Mouse (Mus musculus) kidney, embryonic 15.5 days (tissue): Measurements from ENCODE around the gene Fjx1. TPM values are rescaled to one million over a fixed set of nuclear protein-coding genes. Genes with fewer than 3 reads are reported as not detected.

Source experiments
- ATAC-seq: fragments of 200-750 bp; cut with Nextera tagmentation; replicated peaks from 2 replicates; pipeline ENCODE4 v1.8.0; 2017; ENCODE audit warnings: moderate TSS enrichment; ENCODE audit not compliant: low FRiP score
- H3K27ac ChIP-seq: fragments of 300-500 bp; sonication (generic); 2 replicates; pipeline ENCODE4 v1.5.1; 2015; ENCODE audit warnings: mild to moderate bottlenecking, inconsistent platforms
- H3K27me3 ChIP-seq: fragments of 300-500 bp; sonication (generic); 2 replicates; pipeline ENCODE4 v1.6.1; 2015; ENCODE audit warnings: inconsistent platforms
- H3K36me3 ChIP-seq: fragments of 300-500 bp; sonication (generic); 2 replicates; pipeline ENCODE4 v1.6.1; 2015; ENCODE audit warnings: inconsistent platforms
- H3K4me1 ChIP-seq: fragments of 300-500 bp; sonication (generic); 2 replicates; pipeline ENCODE4 v1.6.1; 2015; ENCODE audit warnings: inconsistent platforms
- H3K4me2 ChIP-seq: fragments of 300-500 bp; sonication (generic); 2 replicates; pipeline ENCODE4 v1.6.1; 2015; ENCODE audit warnings: moderate library complexity, mild to moderate bottlenecking, inconsistent platforms
- H3K4me3 ChIP-seq: fragments of 300-500 bp; sonication (generic); replicated peaks from 2 replicates; pipeline ENCODE4 v1.5.1; 2015; ENCODE audit warnings: mild to moderate bottlenecking, inconsistent platforms
- H3K9ac ChIP-seq: fragments of 300-500 bp; sonication (generic); 2 replicates; pipeline ENCODE4 v1.6.1; 2015; ENCODE audit warnings: mild to moderate bottlenecking, inconsistent platforms
- H3K9me3 ChIP-seq: fragments of 300-500 bp; sonication (generic); replicated peaks from 2 replicates; pipeline ENCODE4 v1.6.1; 2016; ENCODE audit warnings: inconsistent platforms
- WGBS: fragments of 180-500 bp; shearing (Covaris S2); methylation state at CpG from one replicate; pipeline ENCODE4 v1.1.7; 2015; ENCODE audit warnings: mixed read lengths; 5-methylcytosine and 5-hydroxymethylcytosine counted together
- polyA plus RNA-seq: library from polyadenylated mRNA; unstranded; fragments of >200 nt; fragmentation: Nextera tagmentation; extraction: Ambion mirVana; gene quantifications from 2 replicates; pipeline ENCODE4 v1.2.1, GENCODE M21; 2015

The Fjx1 gene
- polyA plus RNA-seq, 1 experiment from 2014 or later = 11.3 TPM

DNA sequence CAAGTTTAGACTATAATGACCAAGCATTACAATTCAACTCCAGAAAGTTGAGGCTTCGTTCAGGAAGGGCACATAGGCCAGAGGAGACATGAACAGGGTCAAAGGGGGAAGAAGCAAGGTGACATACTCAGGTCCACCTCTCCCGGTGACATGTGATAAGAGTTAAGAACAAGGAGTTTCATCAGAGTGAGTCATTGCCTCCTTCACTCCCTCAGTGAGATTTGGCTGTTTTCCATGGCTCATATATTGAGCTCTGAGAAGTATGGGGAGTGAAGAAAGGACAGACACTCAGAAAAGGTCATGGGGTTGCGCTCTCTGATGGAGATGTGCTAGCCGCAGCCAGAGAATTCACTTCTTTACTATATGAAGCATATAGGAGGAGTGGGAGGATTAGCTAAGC lies 41.7 kb downstream of the Fjx1 start:
- Histone ChIP-seq H3K9ac (no peak overlapping the region), H3K27me3 (no peaks in the 10 kb centered on the region), H3K9me3 (no peaks in the 10 kb centered on the region), H3K4me3 (no peak overlapping the region), H3K27ac (no peak overlapping the region), H3K4me1 (peaks cover 32% of the 10 kb centered on the region), H3K4me2 (no peak overlapping the region), H3K36me3 (no peaks in the 10 kb centered on the region)
- ATAC-seq = no peak
- 50% methylated on average over 4 of the region's 4 CpGs for WGBS

DNA sequence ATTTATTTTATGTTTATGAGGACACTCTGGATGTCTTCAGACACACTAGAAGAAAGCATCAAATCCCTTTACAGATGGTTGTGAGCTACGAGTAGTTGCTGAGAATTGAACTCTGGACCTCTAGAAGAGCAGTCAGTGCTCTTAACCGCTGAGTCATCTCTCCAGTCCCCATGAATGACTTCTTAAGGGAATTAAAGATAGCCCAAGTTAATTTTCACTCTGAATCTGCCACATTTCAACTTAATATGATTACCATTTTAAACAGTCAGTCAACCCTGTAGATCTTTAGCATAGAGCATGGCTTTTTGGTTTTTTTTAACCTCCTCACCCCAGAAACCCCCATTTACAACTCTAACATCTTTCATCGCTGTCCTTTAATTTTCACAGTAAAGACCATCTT lies 42.6 kb downstream of the Fjx1 start:
- no peak for ATAC-seq
- Histone ChIP-seq H3K4me2 (no peak overlapping the region), H3K9me3 (no peaks in the 10 kb centered on the region)

DNA sequence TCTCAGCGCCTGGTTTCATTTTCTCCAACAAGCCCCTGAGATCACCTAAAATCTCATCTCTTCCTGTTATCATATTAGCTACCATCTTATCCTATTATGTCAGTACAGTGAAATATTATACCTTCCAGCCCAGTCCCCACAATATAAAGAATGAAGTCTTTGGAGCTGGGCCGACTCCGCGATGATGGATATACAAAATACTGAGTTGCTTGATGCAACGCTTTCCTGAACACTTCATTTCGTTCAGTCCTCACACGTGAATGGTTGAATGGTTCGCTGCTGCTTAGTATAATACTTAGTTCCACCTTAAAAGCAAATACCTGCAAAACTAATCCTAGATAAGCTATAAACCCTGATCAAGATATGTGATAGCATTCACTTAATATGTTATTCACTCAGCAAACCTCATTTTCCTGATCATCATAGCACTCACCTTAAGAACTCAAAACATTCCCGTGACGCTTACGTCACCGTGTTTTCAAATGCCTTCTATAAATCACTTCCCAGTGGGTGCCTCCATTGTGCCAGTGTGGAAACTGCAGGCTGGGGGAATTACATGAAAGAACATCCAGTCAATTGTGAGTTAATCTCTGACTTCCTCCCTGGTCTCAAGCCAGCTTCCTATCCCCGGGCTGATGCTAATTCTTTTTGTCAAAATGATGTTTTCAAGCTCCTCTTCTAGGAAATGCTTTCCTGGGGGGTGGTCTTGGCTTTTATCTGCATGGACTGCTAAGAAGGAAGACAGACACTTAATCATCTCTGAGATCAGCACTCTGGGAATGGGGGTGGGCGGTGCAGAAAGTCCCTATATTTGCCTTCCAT lies 44.7 kb downstream of the Fjx1 start, which contains the start of gene Trim44:
TSS of gene Trim44 (minus strand) at position 466 of the 822 bp plus-strand sequence.
- peak within 1 kb of the TSS; percentile 23; the same call in 1 of the 2 replicates for H3K27ac ChIP-seq
- no peaks in the 10 kb centered on the region for H3K9me3 ChIP-seq
- no peaks in the 10 kb centered on the region for H3K27me3 ChIP-seq
- ATAC-seq = peak; percentile 59
- H3K4me2 ChIP-seq = peak within 1 kb of the TSS; percentile 15
- no peak within 1 kb of the TSS for H3K9ac ChIP-seq
- H3K4me1 ChIP-seq = peaks cover 32% of the 10 kb centered on the region
- H3K36me3 ChIP-seq = no peaks in the 10 kb centered on the region
- H3K4me3 ChIP-seq = no peak within 1 kb of the TSS
- WGBS = 23% methylated on average over 14 of the region's 14 CpGs

More for the DNA sequence above, 42.6 kb downstream of the Fjx1 start:
- Histone ChIP-seq H3K9ac (no peak overlapping the region), H3K4me3 (no peak overlapping the region), H3K27me3 (no peaks in the 10 kb centered on the region), H3K27ac (no peak overlapping the region), H3K4me1 (peaks cover 32% of the 10 kb centered on the region), H3K36me3 (no peaks in the 10 kb centered on the region)
- WGBS = 84% methylated on average over 3 of the region's 3 CpGs

DNA sequence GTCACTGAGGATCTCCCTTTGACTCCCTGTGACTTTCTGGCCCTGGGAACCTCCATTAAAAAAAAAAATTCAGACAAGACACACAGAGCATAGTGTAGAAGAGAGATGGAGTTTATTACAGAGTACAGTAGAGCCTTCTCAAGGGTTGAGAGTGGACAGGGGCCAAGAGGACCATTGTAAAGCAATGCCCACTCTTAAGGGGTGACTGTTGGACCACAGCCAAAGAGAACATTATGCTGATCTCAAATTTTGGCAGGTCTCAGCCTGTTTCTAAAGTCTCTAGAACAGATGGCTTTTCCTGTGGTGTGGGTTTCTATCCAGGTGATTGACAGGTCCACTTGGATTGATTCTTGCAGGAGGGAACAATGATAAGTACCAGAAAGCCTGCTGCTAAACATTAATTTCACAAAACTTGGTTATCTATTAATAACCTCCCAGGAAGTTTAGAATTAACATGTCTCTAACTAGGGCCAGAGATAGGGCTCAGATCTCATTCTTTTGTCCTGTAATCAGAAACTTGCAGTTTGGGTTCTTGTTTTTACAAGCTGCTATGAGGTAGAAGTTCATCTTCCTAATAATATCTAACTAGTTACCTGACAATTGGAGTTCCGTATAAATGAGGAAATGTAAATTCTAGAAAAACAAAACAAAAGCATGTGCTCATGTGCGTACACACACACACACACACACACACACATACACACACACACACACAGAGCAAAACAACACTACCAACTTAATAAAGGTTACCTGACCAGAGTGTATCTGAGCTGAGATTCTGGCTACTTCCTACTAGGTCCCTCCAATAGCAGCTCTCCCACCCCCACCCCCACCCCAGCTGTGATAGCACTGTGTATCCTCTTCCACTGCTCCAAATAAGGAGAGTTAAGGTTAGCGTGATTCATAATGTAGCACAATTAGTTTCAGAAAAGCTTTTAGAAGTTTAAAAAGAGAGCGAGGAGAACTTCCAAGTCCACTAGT lies 45.7 kb downstream of the Fjx1 start:
- H3K4me1 ChIP-seq = peaks cover 32% of the 10 kb centered on the region
- no peaks in the 10 kb centered on the region for H3K27me3 ChIP-seq
- peak overlapping the region; percentile 15 for H3K4me2 ChIP-seq
- 56% methylated on average over 4 of the region's 4 CpGs for WGBS
- peak overlapping the region; percentile 23; the same call in 1 of the 2 replicates for H3K27ac ChIP-seq
- no peak overlapping the region for H3K9ac ChIP-seq
- ATAC-seq = 0 out of 2 replicates have a peak, but pooled peaks have one; percentile 53
- H3K9me3 ChIP-seq = no peaks in the 10 kb centered on the region
- no peak overlapping the region for H3K4me3 ChIP-seq
- no peaks in the 10 kb centered on the region for H3K36me3 ChIP-seq

DNA sequence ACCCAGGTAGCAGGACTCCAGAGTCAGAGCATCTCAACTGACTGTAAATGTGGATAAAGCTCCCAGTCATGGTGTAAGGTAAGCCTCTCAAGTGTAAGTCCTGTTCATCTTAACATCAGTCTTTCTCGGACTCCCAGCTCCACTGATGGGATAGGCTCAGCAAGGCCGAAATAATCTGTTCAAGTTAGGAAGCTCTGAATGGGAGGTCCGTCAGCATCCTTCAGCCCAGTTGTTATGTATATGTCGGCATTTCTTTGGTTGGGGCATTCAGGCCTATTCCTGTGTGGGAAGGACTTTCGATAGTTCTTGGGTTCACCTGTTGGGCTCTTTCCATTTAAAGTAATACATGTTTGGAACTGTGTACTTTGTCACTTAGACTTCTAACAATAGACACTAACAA lies 48.3 kb downstream of the Fjx1 start:
- Histone ChIP-seq H3K4me3 (no peak overlapping the region), H3K27ac (no peak overlapping the region), H3K9ac (no peak overlapping the region), H3K27me3 (no peaks in the 10 kb centered on the region), H3K9me3 (no peaks in the 10 kb centered on the region), H3K36me3 (no peaks in the 10 kb centered on the region), H3K4me2 (no peak overlapping the region), H3K4me1 (peaks cover 46% of the 10 kb centered on the region)
- 80% methylated on average over 5 of the region's 5 CpGs for WGBS
- no peak for ATAC-seq

DNA sequence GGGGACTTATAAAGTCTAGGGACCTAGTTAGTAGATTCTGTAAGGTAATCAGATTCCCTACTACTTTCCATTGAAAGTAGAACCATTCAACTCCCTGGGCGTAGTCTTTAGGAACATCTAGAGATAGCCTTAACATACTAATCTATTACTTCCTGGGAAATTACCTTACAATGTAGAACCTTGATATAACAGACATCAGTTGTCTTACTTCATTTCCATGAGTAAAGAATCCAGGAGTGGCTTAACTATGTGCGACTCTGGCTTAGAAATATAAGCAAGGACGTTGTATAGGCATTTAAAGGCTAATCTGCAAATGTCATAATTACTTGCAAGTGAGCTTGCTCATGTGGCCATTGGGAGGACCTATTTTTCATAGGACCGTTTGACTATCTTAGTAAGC lies 49.0 kb downstream of the Fjx1 start:
- H3K27ac ChIP-seq = no peak overlapping the region
- H3K4me2 ChIP-seq = no peak overlapping the region
- ATAC-seq = no peak
- H3K4me1 ChIP-seq = peaks cover 45% of the 10 kb centered on the region
- WGBS = 92% methylated on average over 4 of the region's 4 CpGs
- no peaks in the 10 kb centered on the region for H3K27me3 ChIP-seq
- H3K9me3 ChIP-seq = no peaks in the 10 kb centered on the region
- no peak overlapping the region for H3K9ac ChIP-seq
- H3K36me3 ChIP-seq = no peaks in the 10 kb centered on the region
- no peak overlapping the region for H3K4me3 ChIP-seq

DNA sequence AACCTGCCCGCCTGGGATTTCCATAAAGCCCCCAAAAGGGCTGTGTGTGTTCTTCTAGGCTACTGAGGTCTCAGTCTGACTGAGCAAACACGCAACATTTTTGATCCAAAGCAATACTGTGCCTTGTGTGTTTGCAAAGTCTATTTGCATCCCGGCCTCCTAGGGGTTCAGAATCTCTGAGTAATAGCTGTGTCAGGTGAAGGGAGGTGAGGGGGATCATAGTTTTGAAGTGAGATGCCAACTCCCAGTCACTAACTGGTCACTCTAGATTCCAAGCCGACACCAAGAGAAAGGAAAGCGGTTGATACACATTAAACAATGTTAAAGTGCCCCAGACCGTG lies 51.0 kb downstream of the Fjx1 start:
- no peak; the same call in 1 of the 2 replicates for ATAC-seq
- peak overlapping the region; percentile 82 for H3K9ac ChIP-seq
- no peaks in the 10 kb centered on the region for H3K36me3 ChIP-seq
- H3K9me3 ChIP-seq = no peaks in the 10 kb centered on the region
- peak overlapping the region; percentile 68 for H3K4me3 ChIP-seq
- H3K4me2 ChIP-seq = peak overlapping the region; percentile 65
- H3K27ac ChIP-seq = peak overlapping the region; percentile 94
- WGBS = 25% methylated on average over 6 of the region's 6 CpGs
- H3K27me3 ChIP-seq = no peaks in the 10 kb centered on the region
- H3K4me1 ChIP-seq = peaks cover 29% of the 10 kb centered on the region

DNA sequence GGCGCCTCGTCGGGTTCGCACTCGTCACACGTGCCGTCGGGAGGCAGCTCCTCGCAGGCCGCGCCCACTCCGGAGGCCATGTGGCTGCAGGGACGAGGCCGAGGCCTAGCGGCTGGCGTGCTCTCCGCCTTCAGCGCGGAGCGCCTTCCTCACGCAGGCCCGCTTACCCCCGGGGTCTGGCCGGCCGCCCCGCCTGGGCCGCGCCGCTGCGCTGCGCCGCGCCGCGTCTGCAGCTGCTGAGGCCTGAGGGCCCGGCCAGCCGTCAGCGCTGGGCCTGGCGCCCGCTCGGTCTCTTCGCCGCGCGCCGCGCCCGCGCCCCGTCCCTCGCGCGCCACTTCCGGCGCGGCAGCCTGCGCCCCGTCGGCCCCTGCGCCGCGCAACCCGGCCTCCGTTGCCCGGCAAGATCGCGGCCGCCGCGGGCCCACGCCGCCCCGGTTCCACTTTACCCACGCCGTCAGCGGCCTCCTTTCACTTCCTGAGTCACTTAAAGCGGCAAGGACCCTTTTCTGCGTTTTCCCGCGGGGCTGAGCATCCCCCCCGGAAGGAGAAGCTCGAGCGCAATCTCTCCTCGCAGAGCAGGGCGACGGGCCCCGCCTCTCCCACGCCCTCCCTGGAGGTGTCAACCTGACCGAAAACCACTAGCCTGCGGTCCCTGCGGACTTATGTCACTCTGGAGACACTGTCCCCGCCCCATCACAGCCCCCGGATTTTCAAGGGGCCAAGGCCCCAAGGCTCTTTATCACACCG lies 51.5 kb downstream of the Fjx1 start:
- Histone ChIP-seq H3K4me3 (peak overlapping the region; percentile 68), H3K4me2 (peak overlapping the region; percentile 65), H3K36me3 (no peaks in the 10 kb centered on the region), H3K27ac (peak overlapping the region; percentile 94), H3K9me3 (no peaks in the 10 kb centered on the region), H3K4me1 (peaks cover 24% of the 10 kb centered on the region), H3K27me3 (no peaks in the 10 kb centered on the region), H3K9ac (peak overlapping the region; percentile 82)
- WGBS = under 1% methylated on average over 92 of the region's 94 CpGs
- ATAC-seq = peak; percentile 93

DNA sequence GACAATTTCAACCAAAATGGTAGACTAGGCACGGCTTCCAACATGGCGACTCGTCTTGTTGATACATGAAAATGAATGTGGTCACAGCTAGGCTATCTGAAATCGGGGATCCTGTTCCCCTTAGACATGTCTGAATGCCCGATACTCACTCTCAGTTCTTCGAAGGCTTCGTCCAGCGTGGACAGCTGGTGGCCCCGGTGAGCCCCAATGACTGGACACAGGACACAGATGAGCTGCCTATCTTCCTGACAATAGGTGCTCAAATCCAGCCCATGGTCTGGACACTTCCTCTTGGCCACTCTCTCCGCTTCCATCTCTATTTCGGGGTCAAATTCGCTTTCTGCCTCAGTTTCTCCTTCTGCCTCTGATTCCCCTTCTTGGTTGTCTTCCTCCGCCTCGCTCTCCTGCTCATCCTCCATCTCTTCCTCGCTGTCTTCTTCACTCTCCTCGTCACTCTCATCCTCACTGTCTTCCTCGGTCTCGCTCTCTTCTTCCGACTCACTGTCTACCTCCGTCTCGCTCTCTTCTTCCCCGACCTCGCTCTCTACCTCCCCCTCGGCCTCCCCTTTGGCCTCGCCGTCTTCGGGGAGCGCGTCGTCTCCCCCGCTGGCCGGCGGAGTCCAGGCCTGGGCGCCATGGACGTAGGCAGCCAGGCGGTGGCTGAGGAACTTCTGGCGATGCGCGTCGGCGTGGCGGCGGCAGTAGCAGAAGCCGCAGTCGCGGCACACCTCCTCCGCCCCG lies 52.3 kb downstream of the Fjx1 start:
- Histone ChIP-seq H3K27me3 (no peaks in the 10 kb centered on the region), H3K9me3 (no peaks in the 10 kb centered on the region), H3K4me3 (peak overlapping the region; percentile 68), H3K4me2 (peak overlapping the region; percentile 65), H3K9ac (peak overlapping the region; percentile 82), H3K4me1 (peaks cover 24% of the 10 kb centered on the region), H3K27ac (peak overlapping the region; percentile 94), H3K36me3 (no peaks in the 10 kb centered on the region)
- ATAC-seq = no peak; the same call in 1 of the 2 replicates
- 35% methylated on average over 48 of the region's 48 CpGs for WGBS
